Mouse (Mus musculus): Measurements from ENCODE around the gene Tmco4. TPM values are rescaled to one million over a fixed set of nuclear protein-coding genes. Genes with fewer than 3 reads are reported as not detected.

Tmco4 gene
- polyA plus RNA-seq, 1 experiment from 2014 or later, result 6.3 TPM

GRCm38 (mm10) chr4:139095406-139095805 is 122.7 kb downstream of the Tmco4 start:
- no peak overlapping the region for H3K4me2 ChIP-seq (ENCODE audit: low read depth, low read length)
- H3K27ac ChIP-seq (ENCODE audit: low read length), result peak overlapping the region; percentile 78
- no peaks in the 10 kb centered on the region for H3K36me3 ChIP-seq (ENCODE audit: control insufficient read depth, insufficient read depth, low read length)
- H3K27me3 ChIP-seq (ENCODE audit: control insufficient read depth, insufficient read depth, low read depth, low read length), result peaks cover 7% of the 10 kb centered on the region; the same call in 1 of the 2 replicates
- H3K9ac ChIP-seq (ENCODE audit: low read length), result no peak overlapping the region
- H3K4me3 ChIP-seq (ENCODE audit: low read length), result no peak overlapping the region
- 0% methylated on average over 1 of the region's 1 CpGs for WGBS
- H3K4me1 ChIP-seq (replicated peaks; ENCODE audit: control insufficient read depth, insufficient read depth, low read length), result peaks cover 25% of the 10 kb centered on the region
- ATAC-seq (ENCODE audit: low read depth), result peak; percentile 31
- no peaks in the 10 kb centered on the region for H3K9me3 ChIP-seq (ENCODE audit: control insufficient read depth, low read length)

- no peak overlapping the region for H3K9ac ChIP-seq (ENCODE audit: low read length)
- H3K4me1 ChIP-seq (replicated peaks; ENCODE audit: control insufficient read depth, insufficient read depth, low read length), result peaks cover 23% of the 10 kb centered on the region
- H3K4me3 ChIP-seq (ENCODE audit: low read length), result no peak overlapping the region
- no peak overlapping the region for H3K4me2 ChIP-seq (ENCODE audit: low read depth, low read length)
- 17% methylated on average over 5 of the region's 5 CpGs for WGBS
- 0 out of 2 replicates have a peak, but pooled peaks have one; percentile 24 for ATAC-seq (ENCODE audit: low read depth)
- H3K27ac ChIP-seq (ENCODE audit: low read length), result no peak overlapping the region
- H3K9me3 ChIP-seq (ENCODE audit: control insufficient read depth, low read length), result no peaks in the 10 kb centered on the region
- no peaks in the 10 kb centered on the region for H3K36me3 ChIP-seq (ENCODE audit: control insufficient read depth, insufficient read depth, low read length)
- H3K27me3 ChIP-seq (ENCODE audit: control insufficient read depth, insufficient read depth, low read depth, low read length), result peaks cover 7% of the 10 kb centered on the region; the same call in 1 of the 2 replicates
Observed at GRCm38 (mm10) chr4:139096201-139096600, 123.5 kb downstream of the Tmco4 start.

GRCm38 (mm10) chr4:139100326-139100725 is 127.6 kb downstream of the Tmco4 start:
- H3K4me3 ChIP-seq (ENCODE audit: low read length), result no peak overlapping the region
- H3K36me3 ChIP-seq (ENCODE audit: control insufficient read depth, insufficient read depth, low read length), result peaks cover 8% of the 10 kb centered on the region
- H3K4me1 ChIP-seq (replicated peaks; ENCODE audit: control insufficient read depth, insufficient read depth, low read length), result peaks cover 13% of the 10 kb centered on the region
- no peak overlapping the region for H3K27ac ChIP-seq (ENCODE audit: low read length)
- WGBS, result 85% methylated on average over 8 of the region's 8 CpGs
- no peaks in the 10 kb centered on the region for H3K9me3 ChIP-seq (ENCODE audit: control insufficient read depth, low read length)
- ATAC-seq (ENCODE audit: low read depth), result no peak
- no peak overlapping the region for H3K9ac ChIP-seq (ENCODE audit: low read length)
- no peaks in the 10 kb centered on the region for H3K27me3 ChIP-seq (ENCODE audit: control insufficient read depth, insufficient read depth, low read depth, low read length)
- no peak overlapping the region for H3K4me2 ChIP-seq (ENCODE audit: low read depth, low read length)

- ATAC-seq (ENCODE audit: low read depth), result no peak
- Histone ChIP-seq H3K36me3 (ENCODE audit: control insufficient read depth, insufficient read depth, low read length) (peaks cover 8% of the 10 kb centered on the region), H3K4me2 (ENCODE audit: low read depth, low read length) (no peak overlapping the region), H3K9ac (ENCODE audit: low read length) (no peak overlapping the region), H3K4me3 (ENCODE audit: low read length) (no peak overlapping the region), H3K27ac (ENCODE audit: low read length) (no peak overlapping the region), H3K9me3 (ENCODE audit: control insufficient read depth, low read length) (no peaks in the 10 kb centered on the region), H3K4me1 (replicated peaks; ENCODE audit: control insufficient read depth, insufficient read depth, low read length) (peaks cover under 1% of the 10 kb centered on the region; the same call in 1 of the 2 replicates), H3K27me3 (ENCODE audit: control insufficient read depth, insufficient read depth, low read depth, low read length) (no peaks in the 10 kb centered on the region)
- WGBS, result 67% methylated on average over 6 of the region's 6 CpGs
Observed at GRCm38 (mm10) chr4:139101546-139101945, 128.9 kb downstream of the Tmco4 start.

GRCm38 (mm10) chr4:139105453-139105852 is 132.8 kb downstream of the Tmco4 start:
- no peaks in the 10 kb centered on the region for H3K27me3 ChIP-seq (ENCODE audit: control insufficient read depth, insufficient read depth, low read depth, low read length)
- H3K9ac ChIP-seq (ENCODE audit: low read length), result no peak overlapping the region
- H3K4me2 ChIP-seq (ENCODE audit: low read depth, low read length), result no peak overlapping the region
- H3K27ac ChIP-seq (ENCODE audit: low read length), result no peak overlapping the region
- 0 out of 2 replicates have a peak, but pooled peaks cover 2% of the 10 kb centered on the region for H3K4me1 ChIP-seq (replicated peaks; ENCODE audit: control insufficient read depth, insufficient read depth, low read length)
- no peak for ATAC-seq (ENCODE audit: low read depth)
- no peak overlapping the region for H3K4me3 ChIP-seq (ENCODE audit: low read length)
- H3K9me3 ChIP-seq (ENCODE audit: control insufficient read depth, low read length), result no peaks in the 10 kb centered on the region
- H3K36me3 ChIP-seq (ENCODE audit: control insufficient read depth, insufficient read depth, low read length), result peaks cover 8% of the 10 kb centered on the region
- WGBS, result 90% methylated on average over 1 of the region's 1 CpGs

Other genes with a start within 250 kb of the Tmco4 start
- gene Pla2g2c, start 248.1 kb upstream of the Tmco4 start, polyA plus RNA-seq (2015; fragmentation: Nextera tagmentation; extraction: Ambion mirVana), result 0.30 and 0.41 TPM in 2 replicates
- 6.6 and 8.3 TPM in 2 replicates for gene Ubxn10, start 235.7 kb upstream of the Tmco4 start, polyA plus RNA-seq (2015; fragmentation: Nextera tagmentation; extraction: Ambion mirVana)
- gene Pla2g2f, start 215.3 kb upstream of the Tmco4 start, polyA plus RNA-seq (2015; fragmentation: Nextera tagmentation; extraction: Ambion mirVana), result not detected in 2 replicates
- not detected in 2 replicates for gene Pla2g2d, start 197.2 kb upstream of the Tmco4 start, polyA plus RNA-seq (2015; fragmentation: Nextera tagmentation; extraction: Ambion mirVana)
- 0.58 and 0.60 TPM in 2 replicates for gene Pla2g5, start 109.4 kb upstream of the Tmco4 start, polyA plus RNA-seq (2015; fragmentation: Nextera tagmentation; extraction: Ambion mirVana)
- not detected in 2 replicates for gene Gm13030, start 98.9 kb upstream of the Tmco4 start, polyA plus RNA-seq (2015; fragmentation: Nextera tagmentation; extraction: Ambion mirVana)
- gene Pla2g2e, start 94.9 kb upstream of the Tmco4 start, polyA plus RNA-seq (2015; fragmentation: Nextera tagmentation; extraction: Ambion mirVana), result not detected in 2 replicates
- gene Otud3, start 58.9 kb upstream of the Tmco4 start, polyA plus RNA-seq (2015; fragmentation: Nextera tagmentation; extraction: Ambion mirVana), result 3.1 TPM in 2 replicates
- 4.0 and 5.9 TPM in 2 replicates for gene Rnf186, start 5.8 kb upstream of the Tmco4 start, polyA plus RNA-seq (2015; fragmentation: Nextera tagmentation; extraction: Ambion mirVana)
- gene Htr6, start 102.7 kb downstream of the Tmco4 start, polyA plus RNA-seq (2015; fragmentation: Nextera tagmentation; extraction: Ambion mirVana), result not detected in 2 replicates
- 57.4 and 70.9 TPM in 2 replicates for gene Nbl1, start 120.1 kb downstream of the Tmco4 start, polyA plus RNA-seq (2015; fragmentation: Nextera tagmentation; extraction: Ambion mirVana)
- gene Minos1, start 158.2 kb downstream of the Tmco4 start, polyA plus RNA-seq (2015; fragmentation: Nextera tagmentation; extraction: Ambion mirVana), result 548 and 571 TPM in 2 replicates
- gene Capzb, start 220.0 kb downstream of the Tmco4 start, polyA plus RNA-seq (2015; fragmentation: Nextera tagmentation; extraction: Ambion mirVana), result 454 and 473 TPM in 2 replicates